Comparison of ENCODE assay signal across 8 mouse cellular contexts in the genomic region with DNA sequence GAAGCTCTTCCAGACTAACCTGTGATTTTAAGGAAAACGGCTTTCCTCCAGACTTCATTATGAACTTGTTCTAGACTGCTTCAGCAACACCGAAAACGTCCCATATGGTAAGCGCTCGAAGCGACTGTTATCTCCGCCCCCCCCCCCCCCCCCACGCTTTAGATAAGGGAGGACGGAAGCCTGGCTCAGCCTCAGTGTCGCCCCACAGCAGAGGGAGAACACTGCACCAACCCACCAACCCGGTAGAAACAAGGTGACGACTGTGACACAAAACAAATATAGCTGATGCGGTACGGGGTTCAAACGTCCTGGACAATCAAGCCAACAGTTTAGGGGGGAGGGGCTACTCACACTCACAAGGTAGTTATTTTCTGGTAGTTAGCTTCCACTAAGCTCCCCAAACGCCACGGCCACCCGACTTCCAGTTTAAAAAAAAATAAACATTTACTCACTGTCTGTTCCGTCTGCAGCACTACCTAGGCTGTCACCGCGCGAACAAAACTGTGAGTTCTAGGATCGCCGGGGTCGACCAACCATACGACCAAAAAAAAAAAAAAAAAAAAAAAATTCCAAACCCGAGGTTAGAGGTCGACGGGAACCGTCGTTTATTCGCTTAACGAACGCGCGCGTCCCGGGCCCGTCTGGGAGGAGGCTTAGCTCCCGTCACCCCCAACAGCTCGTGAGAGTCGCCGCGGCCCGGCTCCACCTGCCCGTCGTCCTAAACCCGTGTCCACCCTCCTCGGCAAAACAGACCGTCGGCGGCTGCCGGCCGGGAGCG. TPM values are rescaled to one million over a fixed set of nuclear protein-coding genes. Genes with fewer than 3 reads are reported as not detected.
DNase-seq lines count a peak whose midpoint lies in the region; ATAC-seq and TF ChIP-seq lines count a peak whose summit lies in the region.

No protein-coding gene starts in this region.

- H3K4me2 ChIP-seq in heart, embryonic 13.5 days, result peak overlapping the region; percentile 79
- peak overlapping the region; percentile 63 for H3K4me2 ChIP-seq in lung, postnatal 0 days (replicated peaks; ENCODE audit: low read depth, low read length)

- peak overlapping the region; percentile 93 for H3K9ac ChIP-seq in heart, embryonic 13.5 days
- H3K9ac ChIP-seq in lung, postnatal 0 days (replicated peaks; ENCODE audit: low read depth), result peak overlapping the region; percentile 46

- no peaks in the 10 kb centered on the region for H3K27me3 ChIP-seq in heart, embryonic 13.5 days (replicated peaks)
- no peaks in the 10 kb centered on the region for H3K27me3 ChIP-seq in lung, postnatal 0 days (replicated peaks; ENCODE audit: insufficient read depth, low read length)

- under 1% methylated on average over 55 of the region's 55 CpGs for WGBS in heart, embryonic 13.5 days
- under 1% methylated on average over 52 of the region's 55 CpGs for WGBS in lung, postnatal 0 days

- H3K27ac ChIP-seq in heart, embryonic 13.5 days (replicated peaks), result peak overlapping the region; percentile 95
- H3K27ac ChIP-seq in lung, postnatal 0 days (ENCODE audit: low read length), result peak overlapping the region; percentile 81

- ATAC-seq in CD4-positive, CD25-positive, alpha-beta regulatory T cell, adult 4 months, result peak; percentile 60
- ATAC-seq in heart, embryonic 13.5 days (ENCODE audit: extremely low read depth, insufficient number of reproducible peaks, low FRiP score, low TSS enrichment), result peak; percentile 58
- ATAC-seq in lung, postnatal 0 days, result peak; percentile 77

- H3K4me3 ChIP-seq in heart, embryonic 13.5 days, result peak overlapping the region; percentile 94
- H3K4me3 ChIP-seq in lung, postnatal 0 days (ENCODE audit: low read depth, low read length), result peak overlapping the region; percentile 68

- TF ChIP-seq CTCF in lung, postnatal 0 days (IDR thresholded peaks at IDR 0.05), result peak; percentile 16; the same call in 1 of the 2 replicates

- DNase-seq in ZHBTc4 (ENCODE audit: low read depth, low spot score), result peak; percentile 54
- peak; percentile 66 for DNase-seq in embryo, embryonic 10.5 days (ENCODE audit: low spot score)
- DNase-seq in kidney, postnatal 14 days, result peak; percentile 36
- DNase-seq in lung, postnatal 0 days (ENCODE audit: low spot score), result peak; percentile 49
- peak; percentile 10 for DNase-seq in ovary, postnatal 14 days (ENCODE audit: low spot score)
- DNase-seq in adipocyte (ENCODE audit: low spot score), result no peak

- H3K9me3 ChIP-seq in heart, embryonic 13.5 days, result peaks cover 8% of the 10 kb centered on the region; the same call in 1 of the 2 replicates
- no peaks in the 10 kb centered on the region for H3K9me3 ChIP-seq in lung, postnatal 0 days (ENCODE audit: low read length)

- peaks cover 14% of the 10 kb centered on the region for H3K4me1 ChIP-seq in heart, embryonic 13.5 days
- no peaks in the 10 kb centered on the region for H3K4me1 ChIP-seq in lung, postnatal 0 days (ENCODE audit: insufficient read depth, low read depth, low read length)

- peaks cover 35% of the 10 kb centered on the region for H3K36me3 ChIP-seq in heart, embryonic 13.5 days
- H3K36me3 ChIP-seq in lung, postnatal 0 days (ENCODE audit: insufficient read depth, low read length), result no peaks in the 10 kb centered on the region

- TF ChIP-seq EP300 in lung, postnatal 0 days (IDR thresholded peaks at IDR 0.05), result no peak

RNA-seq across cellular contexts. Expression of a gene that starts 0.6 kb away (rescaled TPM):
- 10 to 100 TPM; 33.2 to 44.8 TPM for polyA plus RNA-seq in CD4-positive, CD25-positive, alpha-beta regulatory T cell, adult 4 months (2017; shearing (Covaris generic))
- polyA plus RNA-seq in heart, embryonic 13.5 days (2015; fragmentation: Nextera tagmentation; extraction: Ambion mirVana), result 69.3 and 71.2 TPM in 2 replicates
- polyA plus RNA-seq in lung, postnatal 0 days (2015; fragmentation: Nextera tagmentation; extraction: Ambion mirVana), result 33.5 and 36.0 TPM in 2 replicates

RNA-seq across cellular contexts. Expression of a gene that starts 17.0 kb away (rescaled TPM):
- polyA plus RNA-seq in CD4-positive, CD25-positive, alpha-beta regulatory T cell, adult 4 months (2017; shearing (Covaris generic)), result 10 to 100 TPM; 17.1 to 18.0 TPM
- polyA plus RNA-seq in heart, embryonic 13.5 days (2015; fragmentation: Nextera tagmentation; extraction: Ambion mirVana), result 38.1 and 45.5 TPM in 2 replicates
- polyA plus RNA-seq in lung, postnatal 0 days (2015; fragmentation: Nextera tagmentation; extraction: Ambion mirVana), result 26.5 and 29.0 TPM in 2 replicates

RNA-seq across cellular contexts. Expression of a gene that starts 17.1 kb away (rescaled TPM):
- 10 to 100 TPM; 10.0 to 10.8 TPM for polyA plus RNA-seq in CD4-positive, CD25-positive, alpha-beta regulatory T cell, adult 4 months (2017; shearing (Covaris generic))
- 12.4 and 12.6 TPM in 2 replicates for polyA plus RNA-seq in heart, embryonic 13.5 days (2015; fragmentation: Nextera tagmentation; extraction: Ambion mirVana)
- 8.5 and 8.6 TPM in 2 replicates for polyA plus RNA-seq in lung, postnatal 0 days (2015; fragmentation: Nextera tagmentation; extraction: Ambion mirVana)

RNA-seq across cellular contexts. Expression of a gene that starts 39.9 kb away (rescaled TPM):
- polyA plus RNA-seq in CD4-positive, CD25-positive, alpha-beta regulatory T cell, adult 4 months (2017; shearing (Covaris generic)), result under 1 TPM; 0.10 to 0.16 TPM
- 0.06 TPM in 1 of 2 replicates, not detected in the other for polyA plus RNA-seq in heart, embryonic 13.5 days (2015; fragmentation: Nextera tagmentation; extraction: Ambion mirVana)
- polyA plus RNA-seq in lung, postnatal 0 days (2015; fragmentation: Nextera tagmentation; extraction: Ambion mirVana), result 0.04 TPM in 1 of 2 replicates, not detected in the other

RNA-seq across cellular contexts. Expression of a gene that starts 45.9 kb away (rescaled TPM):
- 10 to 100 TPM; 15.0 to 18.4 TPM for polyA plus RNA-seq in CD4-positive, CD25-positive, alpha-beta regulatory T cell, adult 4 months (2017; shearing (Covaris generic))
- 10.2 and 11.8 TPM in 2 replicates for polyA plus RNA-seq in heart, embryonic 13.5 days (2015; fragmentation: Nextera tagmentation; extraction: Ambion mirVana)
- 15.1 and 16.7 TPM in 2 replicates for polyA plus RNA-seq in lung, postnatal 0 days (2015; fragmentation: Nextera tagmentation; extraction: Ambion mirVana)
